Mouse (Mus musculus) left cerebral cortex, postnatal 14 days (tissue): ENCODE data around the gene Ccr6. TPM values are rescaled to one million over a fixed set of nuclear protein-coding genes. Genes with fewer than 3 reads are reported as not detected.
A peak's percentile ranks its signal among the peaks of the same experiment; 100 is the strongest.
"Not testable (repeated sequence)": the region's sequence is repeated elsewhere in the genome, so short reads cannot be mapped to it uniquely, and the experiment has no call there.

ENCODE experiments used
- DNase-seq, 2 experiments: peaks; one replicate each; pipeline ENCODE4 v3.0.0; 2021 to 2022; ENCODE audit warnings: low spot score in 2 of 2, mixed read lengths in 1 of 2
- intact Hi-C: fragments of 180-260 bp; cut with DNase I; formaldehyde crosslinking; loops from one replicate; pipeline ENCODE4 v1.15.1; 2025
- long read RNA-seq, 2 experiments: library from polyadenylated mRNA; stranded (forward); transcript quantifications; one replicate each; pipeline ENCODE4 v2.0.0; 2021
- total RNA-seq, 2 experiments: library from RNA; stranded (reverse); gene quantifications; 2 replicates each; pipeline ENCODE4 v1.2.3; 2021

Gene Ccr6
- total RNA-seq = not detected
- long read RNA-seq, experiment 1 = 0 reads
- long read RNA-seq, experiment 2 = 0 reads

DNA sequence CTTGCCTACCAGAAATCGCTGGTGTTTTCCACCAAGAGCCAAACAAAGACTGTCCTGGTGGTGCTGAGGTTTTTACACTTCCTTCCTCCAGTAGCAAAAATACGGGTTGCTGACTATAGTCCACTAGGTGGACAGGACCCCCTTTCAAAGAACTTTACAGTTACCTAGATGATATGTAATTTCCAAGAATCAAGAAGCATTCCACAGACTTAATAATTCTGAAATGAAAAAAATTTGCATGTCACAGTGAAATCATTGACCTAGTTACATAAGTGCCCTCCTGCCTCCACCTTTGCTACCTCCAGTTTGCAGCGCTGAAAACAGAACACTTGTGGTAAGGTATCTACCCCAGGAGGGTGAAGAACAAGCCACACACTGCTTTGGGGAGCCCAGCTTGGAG is at the start of gene Ccr6:
Ccr6 (plus strand) TSS at position 301 of the 400 bp plus-strand sequence.
- intact Hi-C loops = no loop called here

DNA sequence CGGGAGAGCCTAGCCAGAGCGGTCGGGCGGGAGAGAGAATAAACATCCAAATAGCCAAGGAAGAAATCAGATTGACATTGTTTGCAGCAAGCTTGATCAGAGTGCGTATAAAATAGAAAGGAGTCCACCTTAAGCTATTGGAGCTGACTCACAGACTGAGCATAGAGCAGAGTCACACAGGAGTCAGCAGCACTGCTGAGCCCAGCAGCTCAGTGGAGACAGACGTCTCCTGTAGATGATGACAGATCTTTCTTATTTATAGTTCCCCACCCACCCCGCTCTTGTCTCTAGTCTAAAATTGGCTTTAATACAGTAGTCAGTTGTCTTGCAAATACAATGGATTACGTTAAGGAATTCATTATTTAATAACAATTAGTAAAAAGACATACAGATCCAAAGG is 42.2 kb upstream of the Ccr6 start:
- intact Hi-C loops = no loop called here
- peak; percentile 27 to 36 for DNase-seq

More for the DNA sequence above, at the start of gene Ccr6:
- DNase-seq = no peak

DNA sequence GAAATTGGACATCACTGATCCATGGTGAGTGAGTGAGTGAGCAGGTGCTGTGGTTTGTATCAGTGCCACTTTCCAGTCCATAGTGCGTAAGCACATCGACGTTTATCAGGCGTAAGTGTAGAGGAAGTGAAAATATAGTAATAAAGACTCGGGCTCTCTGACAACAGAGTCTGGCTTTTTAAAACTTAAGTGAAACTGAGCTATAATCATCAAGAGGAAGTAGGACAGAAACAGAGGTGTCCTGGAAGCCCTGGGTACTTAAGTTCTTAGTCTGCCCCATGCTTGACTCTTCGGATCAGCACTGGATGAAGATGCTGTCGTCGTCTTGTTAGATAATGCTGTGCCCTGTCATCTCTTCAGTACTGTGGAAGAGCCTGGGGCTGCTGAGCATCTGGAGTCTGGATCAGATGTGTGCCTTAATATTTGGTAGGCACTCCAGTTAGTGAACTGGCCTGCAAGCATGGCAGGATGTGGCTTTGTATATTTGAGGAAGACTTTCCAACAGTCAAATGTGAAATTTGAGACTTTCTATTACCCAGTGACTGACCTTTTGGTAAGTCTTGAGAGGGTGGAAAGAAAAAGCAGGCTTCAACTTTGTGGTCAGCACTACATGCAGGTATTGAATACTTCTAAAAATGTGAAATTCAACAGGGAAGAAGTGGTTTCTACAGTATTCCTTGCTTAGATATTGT is 40.0 kb upstream of the Ccr6 start:
- intact Hi-C loops = no loop called here
- no peak for DNase-seq

DNA sequence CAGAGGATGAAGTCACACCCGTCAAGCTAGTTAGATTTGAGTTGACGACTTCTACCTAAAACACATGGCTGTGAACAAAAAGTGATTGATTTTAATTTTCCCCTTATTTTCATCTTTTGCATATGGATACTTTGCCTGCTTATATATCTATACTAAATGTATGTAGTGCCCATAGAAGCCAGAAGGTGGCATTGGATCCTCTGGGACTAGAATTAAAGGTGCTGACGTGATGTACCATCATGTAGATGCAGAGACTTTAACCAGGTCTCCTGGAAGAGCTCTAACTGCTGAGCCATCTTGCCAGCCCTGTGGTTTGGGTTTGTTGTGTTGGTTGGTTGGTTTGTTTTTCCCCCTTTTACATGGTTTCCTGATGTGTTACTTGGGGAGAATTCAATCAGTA is 38.2 kb upstream of the Ccr6 start:
- DNase-seq = peak in 1 of 2 experiments; percentile 76
- intact Hi-C loops = no loop called here

DNA sequence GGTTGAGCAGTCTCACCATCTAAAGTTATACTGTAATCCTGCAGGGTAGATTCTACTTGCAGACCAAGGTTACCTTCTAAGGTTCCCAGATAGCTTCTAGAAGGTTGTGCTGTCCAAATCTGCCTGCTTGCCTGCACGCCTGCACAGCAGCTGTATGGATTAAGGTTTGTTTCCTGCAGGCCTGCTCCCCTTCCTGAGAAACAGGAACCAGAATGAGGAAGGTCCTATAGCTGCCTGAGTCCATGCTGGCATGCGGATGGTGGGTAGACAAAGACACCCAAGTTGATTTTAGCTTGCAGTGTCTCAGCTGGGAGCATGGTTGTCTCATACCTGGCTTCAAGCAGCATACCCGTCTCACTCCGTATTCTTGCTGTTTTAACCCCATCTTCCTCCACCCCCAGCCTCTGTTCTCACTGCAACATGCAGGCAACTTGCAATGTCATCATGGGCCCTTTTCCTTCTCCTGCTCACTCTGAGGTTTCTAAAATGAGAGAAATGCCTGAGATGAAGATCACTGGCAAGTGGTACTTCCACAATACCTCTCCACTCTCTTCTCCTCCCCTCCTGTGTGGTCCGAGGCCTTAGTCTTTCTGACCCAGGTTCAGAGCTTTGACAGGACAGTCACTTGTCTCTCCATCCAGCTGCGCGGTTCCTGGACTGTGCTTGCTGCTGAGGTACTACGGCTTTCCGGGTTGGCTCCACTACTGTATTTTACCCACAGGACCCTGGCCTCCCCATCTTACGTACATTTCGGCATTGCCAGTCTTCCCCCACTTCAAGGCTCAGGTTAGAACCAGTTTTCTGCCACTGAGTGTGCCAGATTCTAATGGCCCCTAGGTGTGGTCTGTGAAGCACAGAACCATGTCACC is 36.5 kb upstream of the Ccr6 start:
- DNase-seq = peak in 1 of 2 experiments; percentile 22
- intact Hi-C loops = no loop called here

DNA sequence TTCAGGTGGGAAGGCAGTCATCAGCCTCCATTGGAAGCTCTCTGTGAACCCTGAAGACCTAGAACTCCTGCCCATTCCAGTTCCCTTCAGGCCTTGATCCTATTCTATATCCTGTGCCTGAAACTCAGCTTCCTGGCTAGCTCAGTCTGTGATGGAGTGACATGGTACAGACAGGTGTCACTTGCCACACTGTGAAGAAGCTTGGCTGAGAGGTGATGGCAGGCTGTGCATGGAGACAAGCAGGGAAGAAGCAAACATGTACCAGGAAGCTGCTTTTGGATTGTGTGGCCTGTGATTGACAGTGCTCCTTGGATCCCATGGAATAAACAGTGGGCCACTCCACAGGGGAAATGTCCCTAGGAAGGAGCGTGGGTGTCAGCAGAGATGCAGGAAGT is 35.9 kb upstream of the Ccr6 start:
- intact Hi-C loops = no loop called here
- DNase-seq = no peak

DNA sequence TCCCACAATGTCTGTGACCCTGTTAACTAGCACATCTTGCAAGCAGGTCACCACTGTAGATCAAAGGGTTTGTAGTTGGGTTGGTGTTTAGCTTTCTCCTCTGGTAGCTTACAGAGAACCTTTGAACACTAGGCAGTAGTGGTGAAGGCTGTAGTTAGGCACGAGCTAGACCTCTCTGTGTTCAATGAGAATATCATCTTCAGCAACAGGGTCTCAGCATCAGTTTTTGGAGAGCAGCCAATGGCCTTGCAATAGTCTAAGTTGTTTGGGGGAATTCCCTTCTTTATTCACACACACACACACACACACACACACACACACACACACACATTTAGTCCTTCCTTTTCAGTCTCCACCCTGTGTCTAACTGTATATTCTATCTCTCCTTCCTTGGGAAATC is 32.4 kb upstream of the Ccr6 start:
- no peak for DNase-seq
- intact Hi-C loops = no loop called here

DNA sequence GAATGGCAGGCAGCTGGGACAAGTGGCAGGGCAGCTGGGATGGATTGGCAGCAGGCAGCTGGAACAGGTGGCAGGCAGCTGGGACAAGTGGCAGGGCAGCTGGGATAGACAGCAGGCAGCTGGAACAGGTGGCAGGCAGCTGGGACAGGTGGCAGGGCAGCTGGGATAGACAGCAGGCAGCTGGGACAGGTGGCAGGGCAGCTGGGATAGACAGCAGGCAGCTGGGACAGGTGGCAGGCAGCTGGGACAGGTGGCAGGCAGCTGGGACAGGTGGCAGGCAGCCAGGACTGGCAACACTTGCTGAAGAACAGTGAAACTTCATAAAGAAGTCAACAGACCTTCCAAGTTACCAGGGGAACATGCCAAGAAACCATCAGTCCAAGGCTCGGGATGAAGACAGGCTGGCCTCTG is 30.6 kb upstream of the Ccr6 start:
- intact Hi-C loops, DNase-seq: not testable (repeated sequence)

DNA sequence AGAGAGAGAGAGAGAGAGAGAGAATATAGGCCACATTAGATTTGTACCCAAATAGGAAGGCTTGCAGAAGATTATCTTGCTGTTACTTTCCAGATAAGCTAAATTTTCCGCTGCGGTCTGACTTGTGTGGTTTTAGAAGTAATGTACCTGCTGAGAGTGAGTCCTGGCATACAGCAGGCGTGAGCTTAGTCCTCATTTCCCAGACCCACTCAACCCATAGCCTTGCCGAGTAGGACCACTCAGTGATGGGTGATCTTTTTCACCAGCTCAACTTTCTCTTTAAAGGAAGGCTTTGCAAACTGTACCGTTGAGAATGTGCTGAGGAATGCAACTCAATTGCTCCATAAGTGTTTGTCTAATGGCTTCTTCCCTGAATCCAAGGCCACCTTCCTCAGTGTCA is 29.2 kb upstream of the Ccr6 start:
- DNase-seq = no peak
- intact Hi-C loops = no loop called here

DNA sequence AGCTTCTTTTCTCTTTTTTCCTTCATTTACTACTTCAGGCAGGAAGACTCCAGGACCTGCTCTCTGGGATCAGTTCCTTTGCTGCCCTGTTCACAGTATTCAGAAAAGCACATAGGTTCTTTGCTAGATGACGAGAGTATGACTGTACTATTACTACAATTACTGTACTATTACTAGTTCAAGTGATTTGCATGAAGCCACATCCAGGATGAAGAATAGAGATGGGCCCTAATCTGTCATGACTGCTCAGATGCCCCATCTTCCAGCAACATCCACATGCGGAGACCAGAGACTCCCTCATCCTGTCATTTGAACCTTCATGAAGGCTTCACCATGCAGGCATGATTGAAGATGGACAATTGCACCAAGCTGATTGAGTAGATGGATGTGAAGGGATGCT is 26.1 kb upstream of the Ccr6 start:
- DNase-seq = no peak

DNA sequence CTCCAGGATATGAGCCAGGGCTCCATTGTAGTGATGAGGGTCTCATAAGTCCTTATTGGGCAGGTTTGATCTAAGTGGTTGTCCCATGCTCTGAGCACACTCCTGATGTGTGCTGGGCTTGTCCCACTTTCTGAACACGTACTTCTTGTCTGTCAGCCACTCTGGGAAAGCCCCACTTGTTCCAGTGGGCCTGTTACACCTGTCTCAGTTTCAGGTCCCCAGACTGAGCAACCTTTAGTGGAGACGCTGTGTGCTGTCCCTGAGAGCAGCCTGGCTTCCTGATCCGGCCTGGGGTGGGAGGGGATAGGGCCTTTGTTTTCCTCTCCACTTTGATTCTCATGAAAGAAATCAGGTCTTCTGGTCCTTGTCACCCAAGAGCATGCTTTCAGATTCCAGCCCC is 25.7 kb upstream of the Ccr6 start:
- intact Hi-C loops = no loop called here
- DNase-seq = no peak

More for the DNA sequence above, 26.1 kb upstream of the Ccr6 start:
- intact Hi-C loops = no loop called here

DNA sequence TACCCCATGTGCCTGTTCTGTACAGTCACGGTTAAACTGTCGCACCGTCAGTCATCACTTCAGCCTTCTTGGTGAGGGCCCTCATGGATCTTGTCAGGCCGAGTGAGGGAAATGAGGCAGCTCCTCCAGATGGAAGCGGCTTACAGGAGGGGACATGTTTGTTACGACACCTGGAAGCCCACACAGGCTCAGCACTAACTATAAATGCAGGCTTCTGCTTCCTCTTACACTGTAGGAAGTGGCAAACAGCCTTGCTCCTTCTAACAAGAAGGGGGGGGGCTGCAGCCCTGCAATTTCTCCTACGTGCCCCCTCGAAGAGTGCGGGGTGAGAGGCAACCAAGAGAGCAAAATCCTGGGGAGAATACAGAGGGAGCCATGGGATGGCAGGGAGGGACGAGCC is 25.2 kb upstream of the Ccr6 start:
- intact Hi-C loops = no loop called here
- DNase-seq = no peak

DNA sequence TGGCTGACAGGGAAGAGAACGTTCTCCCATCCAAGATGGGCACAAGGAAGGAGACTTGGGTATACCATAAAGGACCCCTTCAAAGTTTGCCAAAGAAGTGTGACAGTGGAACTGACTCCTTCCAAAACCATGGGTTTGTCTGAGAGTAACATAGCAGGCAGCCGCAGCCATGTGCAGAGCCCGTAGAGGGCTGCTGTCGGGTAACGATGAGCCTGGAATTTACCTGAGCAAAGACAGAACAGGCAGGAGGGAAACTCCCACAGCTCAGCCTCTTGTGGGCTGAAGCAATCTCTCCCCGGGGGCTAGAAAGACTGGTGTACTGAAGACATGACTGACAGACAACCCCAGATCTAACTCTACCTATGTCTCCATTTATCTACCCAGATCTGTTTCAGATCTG is 24.4 kb upstream of the Ccr6 start:
- intact Hi-C loops = no loop called here
- DNase-seq = no peak

DNA sequence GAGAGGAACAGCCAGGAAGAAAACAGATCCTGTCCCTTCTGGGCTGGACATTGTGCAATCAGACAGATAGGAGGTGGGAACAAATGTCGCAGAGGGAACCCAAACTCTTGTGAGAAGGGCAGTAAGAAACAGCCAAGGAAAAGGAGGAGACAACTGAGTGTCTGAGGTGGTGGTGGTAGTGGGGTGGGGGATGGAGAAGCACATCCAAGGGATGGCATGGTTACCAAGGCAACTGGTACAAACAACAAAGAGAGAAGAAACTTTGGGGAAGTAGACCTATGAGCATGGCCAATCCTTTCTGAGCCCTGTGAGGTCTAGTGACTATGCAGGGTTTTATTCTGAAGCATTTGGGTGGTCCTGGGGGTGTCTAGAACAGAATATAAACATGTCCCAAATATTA is 21.5 kb upstream of the Ccr6 start:
- DNase-seq = no peak
- intact Hi-C loops = no loop called here

DNA sequence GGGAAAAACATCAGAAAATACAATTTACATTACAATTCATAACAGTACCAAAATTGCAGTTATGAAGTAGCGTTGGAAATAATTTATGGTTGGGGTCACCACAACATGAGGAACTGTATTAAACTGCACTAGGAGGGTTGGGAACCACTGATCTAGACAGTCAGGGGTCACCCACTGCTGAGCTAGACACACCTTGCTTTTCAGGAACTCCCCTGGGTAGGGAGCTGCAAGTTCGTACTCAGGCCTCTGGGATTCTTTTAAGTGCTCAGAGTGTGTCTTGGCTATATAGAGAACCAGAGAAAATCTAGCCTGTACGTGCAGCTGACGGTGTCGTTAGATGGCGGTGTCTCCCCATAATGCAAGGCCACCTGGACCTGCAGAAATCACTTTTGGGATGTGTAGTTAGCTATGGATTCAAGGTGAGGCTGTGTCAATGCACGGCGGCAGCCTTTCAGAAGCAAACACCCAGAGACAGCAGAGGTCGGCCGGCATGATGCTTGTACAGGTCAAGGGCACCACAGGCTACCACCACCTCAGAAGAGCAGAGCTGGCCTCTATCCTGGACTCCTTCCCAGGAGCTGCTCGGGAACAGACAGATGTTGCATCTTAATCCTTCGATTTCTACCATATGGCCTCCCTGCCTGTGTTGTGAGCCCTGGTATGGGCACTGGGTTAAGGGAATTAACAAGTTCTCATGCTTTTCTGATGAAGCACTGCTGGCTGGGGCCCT is 20.7 kb upstream of the Ccr6 start:
- DNase-seq = no peak
- intact Hi-C loops = no loop called here

DNA sequence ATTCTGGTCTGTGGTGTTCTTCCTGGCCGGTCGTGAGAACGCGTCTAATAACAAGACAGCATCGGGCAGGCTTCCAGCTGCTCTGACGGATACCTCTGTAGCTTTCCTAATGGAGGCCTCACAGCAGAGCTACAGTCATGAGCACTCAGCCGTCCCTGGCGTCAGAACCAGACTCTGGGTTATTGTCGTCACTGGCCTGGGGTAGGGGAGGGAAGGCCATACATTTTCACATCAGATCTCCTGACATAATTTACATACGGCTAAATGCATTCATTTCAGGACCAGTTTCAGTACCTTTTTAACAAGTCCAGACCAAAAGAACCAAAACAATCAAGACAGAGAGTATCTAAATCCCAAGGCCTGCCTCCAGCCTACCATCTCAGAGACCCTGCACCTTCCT is 12.6 kb upstream of the Ccr6 start:
- intact Hi-C loops = no loop called here
- no peak for DNase-seq

DNA sequence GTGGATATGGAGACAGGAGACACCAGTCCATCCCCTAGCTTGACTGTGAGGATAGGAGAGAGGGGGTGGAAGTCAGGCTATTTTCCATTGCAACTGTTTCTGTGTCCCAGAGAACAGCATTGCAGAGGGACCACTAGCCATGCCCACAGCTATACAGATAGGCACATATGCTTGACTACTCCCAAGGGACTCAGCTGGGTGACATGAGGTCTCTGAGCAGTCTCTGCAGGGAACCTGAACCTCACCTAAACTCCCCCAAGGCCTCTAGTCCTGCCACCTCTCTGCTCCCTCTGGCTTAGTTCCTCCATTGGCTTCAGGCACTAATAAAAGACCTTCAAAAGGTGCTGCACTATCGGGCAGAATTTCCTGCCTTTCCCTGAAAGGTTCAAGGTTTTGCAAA is 11.8 kb upstream of the Ccr6 start:
- no peak for DNase-seq
- intact Hi-C loops = no loop called here

DNA sequence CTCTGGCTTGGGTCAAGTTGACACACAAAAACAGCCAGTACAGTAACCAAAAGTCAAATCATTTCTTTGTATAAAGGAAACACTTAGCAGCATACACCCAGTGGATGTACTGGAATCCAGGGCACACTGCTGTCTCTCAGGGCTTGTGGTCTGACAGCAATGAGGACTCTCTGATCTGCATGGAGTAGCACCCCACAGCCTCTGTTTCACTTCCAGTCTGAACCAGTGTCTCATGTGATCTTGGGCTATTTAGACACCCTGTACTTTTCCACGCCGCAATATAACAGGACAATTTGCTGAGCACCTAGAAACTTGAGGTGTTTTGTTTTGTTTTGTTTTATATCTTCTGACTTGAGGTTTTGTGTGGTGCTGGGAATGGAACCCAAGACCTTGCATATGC is 10.7 kb upstream of the Ccr6 start:
- no peak for DNase-seq
- intact Hi-C loops = no loop called here

DNA sequence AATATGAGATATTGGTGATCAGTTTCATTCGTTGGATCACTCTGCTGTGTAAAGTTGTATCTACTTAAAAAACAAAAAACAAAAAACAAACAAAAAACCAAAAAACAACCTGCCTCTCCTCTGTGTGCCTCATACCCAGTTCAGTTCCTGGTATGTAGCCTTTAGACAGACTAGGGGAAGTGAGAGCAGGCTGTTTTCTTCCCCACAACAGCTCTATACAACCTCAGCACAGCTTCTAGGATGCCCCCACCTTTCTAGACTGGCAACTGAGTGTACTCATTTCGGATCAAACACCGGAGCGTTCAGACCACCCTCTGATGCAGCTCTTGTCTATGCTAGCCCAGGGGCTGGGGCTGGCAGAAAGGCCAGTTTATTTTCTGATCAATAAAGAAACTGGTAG is 10.1 kb upstream of the Ccr6 start:
- DNase-seq = no peak
- intact Hi-C loops = no loop called here

DNA sequence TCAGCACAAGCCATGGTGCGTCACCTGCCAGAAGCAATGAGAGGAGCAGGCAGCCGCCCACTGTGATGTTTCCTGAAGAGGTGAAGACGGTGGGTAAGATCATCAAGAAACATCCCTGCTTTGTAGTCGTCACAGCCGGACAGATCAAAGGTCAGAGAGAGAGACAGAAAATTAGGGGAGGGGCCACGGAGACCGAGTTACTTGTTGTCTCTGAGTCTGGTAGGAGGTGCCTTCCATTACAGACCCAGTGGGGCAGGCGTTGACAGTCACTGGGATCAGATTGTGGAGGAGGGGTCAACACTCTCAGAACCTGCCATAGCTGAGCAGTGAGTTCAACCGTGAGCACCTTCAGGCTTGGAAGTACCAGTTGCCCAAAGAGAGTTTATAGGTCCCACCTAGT is 7.2 kb upstream of the Ccr6 start:
- DNase-seq = peak in 1 of 2 experiments; percentile 12
- intact Hi-C loops = no loop called here
